Mouse (Mus musculus) G1E (cell line): ENCODE results near the gene Syn3.

Source experiments
- CTCF ChIP-seq: IDR thresholded peaks from 2 replicates; pipeline ENCODE4 v1.5.1; 2012; ENCODE audit warnings: low read depth, low read length, inconsistent platforms, mixed read lengths
- GATA1 ChIP-seq: IDR thresholded peaks from 2 replicates; pipeline ENCODE4 v1.6.1; 2012; ENCODE audit warnings: borderline replicate concordance, low read length, inconsistent platforms, mixed read lengths

- no peak for TF ChIP-seq GATA1
- TF ChIP-seq CTCF = no peak
These were observed 114.0 kb downstream of the Syn3 start for GRCm38 (mm10) chr10:86384655-86385054.
